Mouse (Mus musculus) olfactory bulb, adult 2 months (tissue): Measurements from ENCODE around the gene N4bp3.

ENCODE experiments used
- CTCF ChIP-seq: fragments of 200-500 bp; IDR thresholded peaks from 2 replicates; pipeline ENCODE4 v1.5.1; 2012; ENCODE audit warnings: low read depth, mild to moderate bottlenecking, low read length, moderate library complexity; ENCODE audit not compliant: insufficient read depth
- POLR2A ChIP-seq: fragments of 200-500 bp; IDR thresholded peaks from 2 replicates; pipeline ENCODE4 v1.6.1; 2012; ENCODE audit warnings: mild to moderate bottlenecking, low read depth, low read length, moderate library complexity; ENCODE audit not compliant: insufficient read depth

GRCm38 (mm10) chr11:51615129-51615528 is 35.5 kb downstream of the N4bp3 start:
- no peak for TF ChIP-seq POLR2A
- TF ChIP-seq CTCF: no peak
